Mouse (Mus musculus) liver, postnatal 0 days (tissue): ENCODE measurements at regions not wholly inside any gene's neighbourhood (a gene's known extent, or its start where the extent isn't known, plus 50 kb on each side); places are given as distances from the start of the nearest gene placed in this dataset.
A peak's percentile ranks its signal among the peaks of the same experiment; 100 is the strongest.

ENCODE experiments used
- ATAC-seq: fragments of 200-750 bp; cut with Nextera tagmentation; 2 replicates; pipeline ENCODE4 v1.8.0; 2017; ENCODE audit warnings: mild to moderate bottlenecking, moderate library complexity
- DNase-seq: peaks from one replicate; pipeline ENCODE4 v3.0.0-alpha.2; 2016
- H3K27ac ChIP-seq: fragments of 300-500 bp; sonication (generic); 2 replicates; pipeline ENCODE4 v1.5.1; 2014; ENCODE audit warnings: antibody characterized with exemption, moderate library complexity, mild to moderate bottlenecking, low read depth
- H3K27me3 ChIP-seq: fragments of 300-500 bp; sonication (generic); 2 replicates; pipeline ENCODE4 v1.6.1; 2014; ENCODE audit warnings: low read length, control low read depth, mixed read lengths; ENCODE audit not compliant: insufficient read depth
- H3K36me3 ChIP-seq: fragments of 300-500 bp; sonication (generic); replicated peaks from 2 replicates; pipeline ENCODE4 v1.6.1; 2014; ENCODE audit warnings: mild to moderate bottlenecking, control low read depth, low read length, moderate library complexity, mixed read lengths; ENCODE audit not compliant: insufficient read depth
- H3K4me1 ChIP-seq: fragments of 300-500 bp; sonication (generic); 2 replicates; pipeline ENCODE4 v1.6.1; 2014; ENCODE audit warnings: antibody characterized with exemption, mild to moderate bottlenecking, control low read depth; ENCODE audit not compliant: insufficient read depth
- H3K4me2 ChIP-seq: fragments of 300-500 bp; sonication (generic); 2 replicates; pipeline ENCODE4 v1.6.1; 2014; ENCODE audit warnings: low read depth, mild to moderate bottlenecking, low read length, moderate library complexity, mixed read lengths
- H3K4me3 ChIP-seq: fragments of 300-500 bp; sonication (generic); 2 replicates; pipeline ENCODE4 v1.5.1; 2014; ENCODE audit warnings: low read depth, low read length
- H3K9ac ChIP-seq: fragments of 300-500 bp; sonication (generic); replicated peaks from 2 replicates; pipeline ENCODE4 v1.6.1; 2014; ENCODE audit warnings: mild to moderate bottlenecking, moderate library complexity
- H3K9me3 ChIP-seq: fragments of 300-500 bp; sonication (generic); 2 replicates; pipeline ENCODE4 v1.6.1; 2016; ENCODE audit warnings: mild to moderate bottlenecking, control low read depth, low read length, mixed read lengths
- CTCF ChIP-seq: sonication (generic); IDR thresholded peaks from 2 replicates; pipeline ENCODE4 v1.5.1; 2016; ENCODE audit warnings: antibody characterized with exemption, low read depth
- EP300 ChIP-seq: IDR thresholded peaks from 2 replicates; pipeline ENCODE4 v1.6.1; 2016; ENCODE audit warnings: antibody characterized with exemption, low read depth, mild to moderate bottlenecking
- WGBS: fragments of 180-500 bp; shearing (Covaris S2); extraction: QIAGEN DNeasy Blood & Tissue Kit; methylation state at CpG from one replicate; pipeline ENCODE4 v1.1.7; 2014; ENCODE audit not compliant: insufficient replicate concordance; 5-methylcytosine and 5-hydroxymethylcytosine counted together

DNA sequence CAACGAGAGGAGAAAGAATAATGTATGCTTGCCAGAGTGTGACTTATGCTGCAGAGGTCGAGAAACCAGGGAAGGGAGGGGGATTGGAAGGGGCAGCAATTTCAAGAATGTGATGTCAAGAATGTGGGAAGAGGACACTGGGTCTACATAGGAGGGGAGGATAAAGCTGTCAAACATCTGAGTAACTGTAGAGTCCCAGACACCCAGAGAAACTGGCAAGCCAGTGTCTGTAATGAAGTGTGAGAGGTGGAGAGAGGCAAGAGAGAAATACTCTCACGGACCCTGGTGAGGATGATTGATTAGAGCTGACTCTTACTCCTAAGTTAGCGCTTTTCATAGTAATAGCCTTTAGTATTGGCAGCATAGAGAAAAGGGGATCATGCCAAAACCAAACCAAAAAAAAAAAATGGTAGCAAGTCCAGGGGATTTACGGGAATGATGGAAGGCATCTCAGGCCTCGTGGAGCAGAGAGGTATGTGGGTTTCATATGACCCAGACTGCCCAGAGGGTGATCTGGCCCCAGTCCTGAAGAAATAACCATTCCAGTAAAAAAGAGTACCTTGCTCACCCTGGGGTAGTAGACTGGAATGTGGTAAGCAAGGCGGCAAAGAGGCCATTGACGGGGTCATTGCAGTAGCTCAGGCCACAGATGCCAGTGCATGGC, 146.2 kb upstream of the Serp2 start:
- Histone ChIP-seq H3K4me1 (peaks cover 27% of the 10 kb centered on the region), H3K9ac (no peak overlapping the region), H3K27ac (peak overlapping the region; percentile 34; the same call in 1 of the 2 replicates), H3K4me3 (no peak overlapping the region), H3K9me3 (no peaks in the 10 kb centered on the region), H3K4me2 (peak overlapping the region; percentile 18; the same call in 1 of the 2 replicates), H3K36me3 (no peaks in the 10 kb centered on the region), H3K27me3 (no peaks in the 10 kb centered on the region)
- 62% methylated on average over 8 of the region's 8 CpGs for WGBS
- ATAC-seq = no peak
- TF ChIP-seq EP300 = no peak
- TF ChIP-seq CTCF = no peak
- no peak for DNase-seq

DNA sequence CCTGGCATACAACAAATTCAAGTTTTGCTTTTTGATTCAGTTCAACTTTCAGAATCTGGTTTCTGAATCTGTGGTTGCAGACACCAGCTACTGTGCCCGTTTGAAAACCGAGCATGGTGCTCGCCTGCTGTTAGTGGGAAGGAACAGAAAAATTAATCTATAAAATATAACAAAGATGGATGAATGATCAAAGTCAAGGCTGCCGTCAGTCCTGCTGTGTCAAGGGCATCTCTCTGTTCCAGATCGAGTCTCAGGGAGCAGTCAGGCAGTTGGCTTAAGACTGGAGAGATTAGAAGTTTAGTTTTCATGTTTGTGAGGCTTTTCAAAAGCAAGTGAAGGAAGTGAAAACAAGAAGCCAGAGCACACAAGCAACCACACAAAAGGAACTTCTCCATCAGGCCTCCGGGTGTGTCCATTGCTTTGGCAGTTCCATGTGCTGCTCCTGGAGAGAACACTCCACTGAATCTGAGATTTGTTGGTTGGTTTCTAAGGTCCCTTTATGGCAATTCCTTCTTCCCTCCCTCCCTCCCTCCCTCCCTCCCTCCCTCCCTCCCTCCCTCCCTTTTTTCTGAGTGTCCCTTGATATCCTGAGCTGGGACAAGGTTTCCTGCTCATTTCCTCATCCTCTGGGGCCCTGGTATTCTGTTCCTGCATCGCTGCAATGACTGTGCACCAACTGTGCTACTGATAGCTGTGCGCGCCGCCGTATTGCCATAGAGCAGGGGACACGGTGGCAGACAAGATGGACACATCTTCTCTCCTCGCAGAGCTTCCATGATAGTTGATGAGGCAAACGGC, 145.4 kb upstream of the Serp2 start:
- Histone ChIP-seq H3K27me3 (no peaks in the 10 kb centered on the region), H3K27ac (peak overlapping the region; percentile 34; the same call in 1 of the 2 replicates), H3K4me2 (peak overlapping the region; percentile 18; the same call in 1 of the 2 replicates), H3K36me3 (no peaks in the 10 kb centered on the region), H3K4me1 (peaks cover 28% of the 10 kb centered on the region), H3K9me3 (no peaks in the 10 kb centered on the region), H3K4me3 (no peak overlapping the region), H3K9ac (no peak overlapping the region)
- ATAC-seq = 0 out of 2 replicates have a peak, but pooled peaks have one; percentile 30
- 22% methylated on average over 14 of the region's 14 CpGs for WGBS
- TF ChIP-seq CTCF (no peak), EP300 (no peak)
- no peak for DNase-seq

DNA sequence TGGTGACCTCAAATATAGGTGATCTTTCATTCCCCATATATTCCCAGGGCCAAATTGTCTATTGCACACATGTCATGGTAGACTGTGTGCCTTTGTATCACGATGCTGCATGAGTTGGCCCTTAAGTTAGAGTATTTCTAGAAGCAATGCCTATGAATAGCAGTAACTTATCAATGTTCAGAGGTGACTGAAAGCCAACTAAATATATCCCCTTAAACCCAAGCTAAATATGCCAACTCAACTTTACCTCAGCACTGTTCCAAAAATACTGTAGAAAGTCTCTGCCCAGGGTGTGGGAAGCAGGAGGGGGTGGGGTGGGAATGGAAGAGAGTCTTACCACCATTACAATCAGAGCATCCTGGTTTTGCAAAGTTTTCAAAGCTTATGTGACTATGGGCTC, 144.6 kb upstream of the Serp2 start:
- DNase-seq (no peak), ATAC-seq (no peak)
- Histone ChIP-seq H3K27me3 (no peaks in the 10 kb centered on the region), H3K4me3 (no peak overlapping the region), H3K27ac (no peak overlapping the region), H3K9ac (no peak overlapping the region), H3K4me2 (no peak overlapping the region), H3K4me1 (peaks cover 30% of the 10 kb centered on the region), H3K9me3 (no peaks in the 10 kb centered on the region), H3K36me3 (no peaks in the 10 kb centered on the region)
- TF ChIP-seq CTCF = no peak
- TF ChIP-seq EP300 = no peak
- WGBS = 65% methylated on average over 1 of the region's 1 CpGs

DNA sequence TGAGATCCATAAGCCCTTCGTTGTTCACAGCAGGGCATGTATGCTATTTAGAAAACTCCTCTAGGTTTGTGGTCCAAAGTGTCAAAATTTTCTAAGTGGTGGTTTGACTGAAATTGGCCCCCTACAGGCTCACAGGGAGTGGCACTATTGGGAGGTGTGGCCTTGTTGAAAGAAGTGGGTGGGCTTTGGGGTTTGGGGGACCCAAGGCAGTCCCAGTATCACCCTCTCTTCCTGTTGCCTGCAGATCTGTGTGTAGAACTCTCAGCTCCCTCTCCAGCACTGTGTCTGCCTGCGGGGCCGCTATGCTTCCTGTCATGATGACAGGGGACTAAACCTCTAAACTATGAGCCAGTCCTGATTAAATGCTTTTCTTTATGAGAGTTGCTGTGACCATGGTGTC, 144.1 kb upstream of the Serp2 start:
- Histone ChIP-seq H3K4me1 (peaks cover 35% of the 10 kb centered on the region), H3K36me3 (no peaks in the 10 kb centered on the region), H3K4me2 (no peak overlapping the region), H3K4me3 (no peak overlapping the region), H3K27me3 (no peaks in the 10 kb centered on the region), H3K27ac (no peak overlapping the region), H3K9me3 (no peaks in the 10 kb centered on the region), H3K9ac (no peak overlapping the region)
- TF ChIP-seq CTCF = 0 out of 2 replicates have a peak, but pooled peaks have one; percentile 16
- TF ChIP-seq EP300 = no peak
- 37% methylated on average over 3 of the region's 3 CpGs for whole genome bisulfite sequencing
- ATAC-seq = no peak
- no peak for DNase-seq

DNA sequence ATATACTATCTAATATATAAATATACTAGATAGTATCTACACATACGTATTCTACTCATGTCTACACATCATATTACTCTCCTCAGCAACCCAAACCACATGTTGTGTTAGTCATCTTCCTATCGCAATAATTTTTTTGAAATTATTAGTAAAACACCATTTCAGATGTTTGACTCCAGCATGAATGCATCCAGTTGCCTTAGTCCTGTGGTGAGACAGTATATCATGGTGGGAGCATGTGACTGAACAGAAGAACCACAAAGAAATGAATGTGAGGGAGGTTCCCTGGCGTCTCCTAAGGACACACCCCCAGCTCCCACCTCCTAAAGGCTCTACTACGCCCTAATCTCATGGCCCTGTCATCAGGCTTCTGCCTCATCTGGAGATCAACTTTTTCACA, 143.5 kb upstream of the Serp2 start:
- DNase-seq (no peak), ATAC-seq (no peak)
- Histone ChIP-seq H3K27me3 (no peaks in the 10 kb centered on the region), H3K4me2 (no peak overlapping the region), H3K9me3 (no peaks in the 10 kb centered on the region), H3K4me3 (no peak overlapping the region), H3K36me3 (no peaks in the 10 kb centered on the region), H3K4me1 (peaks cover 41% of the 10 kb centered on the region), H3K27ac (no peak overlapping the region), H3K9ac (no peak overlapping the region)
- WGBS = 66% methylated on average over 4 of the region's 4 CpGs
- TF ChIP-seq EP300 (no peak), CTCF (no peak)

DNA sequence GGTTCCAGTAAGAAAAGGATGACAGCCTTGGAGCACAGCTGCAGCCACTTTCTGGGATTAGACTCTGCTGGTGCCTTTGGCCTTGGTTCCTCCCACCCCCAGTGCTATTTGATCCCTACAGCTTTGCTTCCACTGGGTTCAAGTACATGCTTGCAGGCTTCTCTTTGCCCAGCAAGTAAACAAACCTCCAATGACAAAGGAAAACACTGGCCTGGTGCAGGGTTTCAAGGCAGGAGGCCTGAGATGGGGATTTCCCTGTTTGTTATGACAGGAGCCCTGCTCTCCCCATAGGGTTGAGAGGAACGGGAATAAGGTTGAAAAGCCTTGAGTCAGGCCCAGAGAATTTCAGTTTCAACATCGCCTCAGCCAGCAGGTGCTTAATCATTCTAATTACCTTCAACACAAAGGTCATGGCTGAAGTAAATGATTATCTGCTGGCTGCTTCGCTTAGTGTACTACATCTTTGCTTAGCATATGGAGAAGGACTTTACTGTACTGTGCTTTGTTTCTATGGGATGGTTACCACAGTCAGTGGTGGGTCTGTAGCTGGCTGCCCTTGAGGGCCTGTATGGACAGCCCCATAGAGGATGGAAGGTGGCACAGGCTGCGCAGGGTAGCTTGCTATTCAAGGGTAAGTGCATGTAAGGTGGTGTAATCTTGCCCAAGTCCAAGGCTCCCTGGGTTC, 142.2 kb upstream of the Serp2 start:
- H3K27ac ChIP-seq = peak overlapping the region; percentile 48; the same call in 1 of the 2 replicates
- H3K4me2 ChIP-seq = no peak overlapping the region
- WGBS = 50% methylated on average over 4 of the region's 4 CpGs

More for the DNA sequence above, 142.2 kb upstream of the Serp2 start:
- ATAC-seq (peak; percentile 68), DNase-seq (no peak)
- TF ChIP-seq CTCF (no peak), EP300 (no peak)
- H3K9ac ChIP-seq = no peak overlapping the region
- no peaks in the 10 kb centered on the region for H3K9me3 ChIP-seq
- H3K4me3 ChIP-seq = no peak overlapping the region
- H3K27me3 ChIP-seq = no peaks in the 10 kb centered on the region
- H3K36me3 ChIP-seq = no peaks in the 10 kb centered on the region
- peaks cover 50% of the 10 kb centered on the region for H3K4me1 ChIP-seq
